Mouse (Mus musculus) ovary, adult 10 weeks (tissue): ENCODE data around the gene Olfr205. TPM values are rescaled to one million over a fixed set of nuclear protein-coding genes. Genes with fewer than 3 reads are reported as not detected.

Experiments used
- polyA plus RNA-seq: library from polyadenylated mRNA; stranded (reverse); fragments of 350-450 nt; fragmentation: Illumina TruSeq; extraction: RNeasy Lipid Tissue Mini Kit (QIAGEN cat#74804); gene quantifications from one replicate; pipeline ENCODE4 v1.2.3, GENCODE M21; 2014

The Olfr205 gene
- polyA plus RNA-seq = not detected

DNA sequence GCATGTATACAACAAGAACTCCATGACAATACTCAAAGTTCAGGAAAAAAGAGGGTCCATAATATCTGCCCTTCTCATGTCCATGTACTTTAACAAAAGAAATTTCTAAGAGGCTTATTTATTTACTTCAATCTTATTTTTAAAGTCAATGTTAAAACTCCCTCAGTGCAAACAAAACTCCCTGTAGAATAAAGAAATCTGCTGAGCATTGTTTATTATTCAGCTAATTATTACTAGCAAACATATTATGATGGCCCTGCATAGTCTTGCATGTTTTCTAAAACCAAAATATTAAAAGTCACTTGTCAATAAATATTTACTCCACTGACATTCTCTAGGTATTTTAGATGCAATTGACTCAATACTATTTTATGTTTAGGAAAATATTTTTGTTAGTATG lies at the start of gene Olfr205:
Gene Olfr205 (minus strand): TSS at position 101 of the 400 bp plus-strand sequence.

GRCm38 (mm10) chr16:59363893-59364292 lies 33.0 kb upstream of the Olfr205 start, which contains the start of gene Olfr209:
Gene Olfr209 (minus strand): TSS chr16:59363993.

DNA sequence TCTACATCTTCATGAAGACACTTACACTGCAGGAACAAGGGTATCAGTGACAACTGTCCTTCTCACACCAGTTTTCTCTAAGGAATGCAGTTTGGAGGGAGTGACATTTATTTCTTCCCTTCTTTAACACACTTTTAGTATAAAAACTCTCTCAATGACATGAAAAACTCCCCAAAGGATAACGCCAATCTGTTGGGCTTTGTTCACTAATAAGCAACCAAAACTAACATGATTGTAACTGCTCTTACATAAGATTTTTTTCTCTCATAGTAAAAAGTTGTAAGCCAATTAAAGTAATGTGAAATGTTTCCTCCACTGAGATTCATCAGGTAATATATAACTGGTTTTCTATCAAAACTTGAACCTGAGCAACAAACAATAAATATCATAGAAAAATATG lies 18.2 kb upstream of the Olfr205 start, which contains the start of gene Olfr206:
Gene Olfr206 (minus strand): TSS at position 101 of the 400 bp plus-strand sequence.

DNA sequence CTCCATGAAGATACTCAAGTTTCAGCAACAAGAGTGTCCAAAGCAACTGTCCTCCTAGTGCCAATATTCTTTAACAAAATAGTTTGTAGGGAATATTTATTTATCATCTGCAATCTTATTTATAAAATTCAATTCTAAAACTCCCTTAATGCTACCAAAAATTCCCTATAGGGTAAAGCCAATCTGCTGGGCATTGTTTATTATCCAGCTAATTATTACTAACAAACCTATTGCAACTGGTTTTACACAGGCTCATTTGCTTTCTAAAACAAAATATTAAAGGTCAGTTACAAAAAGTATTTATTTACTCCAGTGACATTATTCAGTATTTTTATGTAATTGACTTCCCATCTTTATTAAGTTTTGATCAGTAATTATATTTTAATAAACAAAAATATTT lies 12.8 kb downstream of the Olfr205 start, which contains the start of gene Olfr204:
Gene Olfr204 (minus strand): TSS at position 101 of the 400 bp plus-strand sequence.

GRCm38 (mm10) chr16:59298581-59298980 lies 32.4 kb downstream of the Olfr205 start, which contains the start of gene Olfr203:
Gene Olfr203 (plus strand): TSS chr16:59298881.

GRCm38 (mm10) chr16:59286693-59287092 lies 44.2 kb downstream of the Olfr205 start, which contains the start of gene Olfr202:
Gene Olfr202 (minus strand): TSS chr16:59286793.

Other genes with a start within 250 kb of the Olfr205 start
- not detected for gene Olfr191, start 241.3 kb downstream of the Olfr205 start, polyA plus RNA-seq
- not detected for gene Olfr193, start 219.3 kb downstream of the Olfr205 start, polyA plus RNA-seq
- not detected for gene Olfr194, start 210.1 kb downstream of the Olfr205 start, polyA plus RNA-seq
- gene Olfr195, start 184.1 kb downstream of the Olfr205 start, polyA plus RNA-seq = not detected
- gene Olfr196, start 160.7 kb downstream of the Olfr205 start, polyA plus RNA-seq = not detected
- not detected for gene Olfr198, start 127.6 kb downstream of the Olfr205 start, polyA plus RNA-seq
- gene Olfr199, start 111.4 kb downstream of the Olfr205 start, polyA plus RNA-seq = not detected
- gene Olfr201, start 58.5 kb downstream of the Olfr205 start, polyA plus RNA-seq = not detected
- not detected for gene Olfr202, start 44.3 kb downstream of the Olfr205 start, polyA plus RNA-seq
- not detected for gene Olfr203, start 32.3 kb downstream of the Olfr205 start, polyA plus RNA-seq
- not detected for gene Olfr204, start 12.9 kb downstream of the Olfr205 start, polyA plus RNA-seq
- gene Olfr206, start 18.1 kb upstream of the Olfr205 start, polyA plus RNA-seq = 1.3 TPM
- gene Olfr209, start 32.9 kb upstream of the Olfr205 start, polyA plus RNA-seq = not detected
- gene Gabrr3, start 76.2 kb upstream of the Olfr205 start, polyA plus RNA-seq = 0.29 TPM
- gene Riox2, start 140.6 kb upstream of the Olfr205 start, polyA plus RNA-seq = 37.5 TPM